Mouse (Mus musculus): Measurements from ENCODE around the gene Fignl2. TPM values are rescaled to one million over a fixed set of nuclear protein-coding genes. Genes with fewer than 3 reads are reported as not detected.

Fignl2 gene
- polyA plus RNA-seq, 1 experiment from 2014 or later = 0.33 TPM

- Histone ChIP-seq H3K27me3 (ENCODE audit: control insufficient read depth, insufficient read depth, low read length) (peaks cover 87% of the 10 kb centered on the region), H3K27ac (ENCODE audit: low read depth, low read length) (no peak overlapping the region), H3K9me3 (replicated peaks; ENCODE audit: control insufficient read depth, low read length) (no peaks in the 10 kb centered on the region), H3K36me3 (ENCODE audit: control insufficient read depth, insufficient read depth, low read length) (no peaks in the 10 kb centered on the region), H3K4me1 (ENCODE audit: control insufficient read depth, insufficient read depth, low read length) (peaks cover 13% of the 10 kb centered on the region), H3K4me2 (no peak overlapping the region), H3K9ac (ENCODE audit: low read depth, low read length) (no peak overlapping the region), H3K4me3 (ENCODE audit: low read depth, low read length) (no peak overlapping the region)
- ATAC-seq (replicated peaks; ENCODE audit: insufficient number of reproducible peaks, low FRiP score, low TSS enrichment) = no peak
- 20% methylated on average over 6 of the region's 6 CpGs for WGBS (ENCODE audit: insufficient replicate concordance)
Measured at GRCm38 (mm10) chr15:101042613-101043012, 35.8 kb downstream of the Fignl2 start.

- Histone ChIP-seq H3K9ac (ENCODE audit: low read depth, low read length) (no peak overlapping the region), H3K36me3 (ENCODE audit: control insufficient read depth, insufficient read depth, low read length) (no peaks in the 10 kb centered on the region), H3K27me3 (ENCODE audit: control insufficient read depth, insufficient read depth, low read length) (peaks cover 81% of the 10 kb centered on the region), H3K27ac (ENCODE audit: low read depth, low read length) (no peak overlapping the region), H3K9me3 (replicated peaks; ENCODE audit: control insufficient read depth, low read length) (no peaks in the 10 kb centered on the region), H3K4me3 (ENCODE audit: low read depth, low read length) (no peak overlapping the region), H3K4me1 (ENCODE audit: control insufficient read depth, insufficient read depth, low read length) (peaks cover 9% of the 10 kb centered on the region), H3K4me2 (no peak overlapping the region)
- no peak for ATAC-seq (replicated peaks; ENCODE audit: insufficient number of reproducible peaks, low FRiP score, low TSS enrichment)
- WGBS (ENCODE audit: insufficient replicate concordance) = 45% methylated on average over 6 of the region's 6 CpGs
Measured at GRCm38 (mm10) chr15:101041966-101042365, 36.4 kb downstream of the Fignl2 start.

GRCm38 (mm10) chr15:101039651-101040050, 38.7 kb downstream of the Fignl2 start:
- H3K4me2 ChIP-seq = no peak overlapping the region
- no peaks in the 10 kb centered on the region for H3K9me3 ChIP-seq (replicated peaks; ENCODE audit: control insufficient read depth, low read length)
- ATAC-seq (replicated peaks; ENCODE audit: insufficient number of reproducible peaks, low FRiP score, low TSS enrichment) = no peak
- no peak overlapping the region for H3K27ac ChIP-seq (ENCODE audit: low read depth, low read length)
- H3K4me1 ChIP-seq (ENCODE audit: control insufficient read depth, insufficient read depth, low read length) = no peaks in the 10 kb centered on the region
- no peak overlapping the region for H3K9ac ChIP-seq (ENCODE audit: low read depth, low read length)
- peaks cover 60% of the 10 kb centered on the region for H3K27me3 ChIP-seq (ENCODE audit: control insufficient read depth, insufficient read depth, low read length)
- no peaks in the 10 kb centered on the region for H3K36me3 ChIP-seq (ENCODE audit: control insufficient read depth, insufficient read depth, low read length)
- 32% methylated on average over 17 of the region's 17 CpGs for WGBS (ENCODE audit: insufficient replicate concordance)
- no peak overlapping the region; the same call in 1 of the 2 replicates for H3K4me3 ChIP-seq (ENCODE audit: low read depth, low read length)

GRCm38 (mm10) chr15:101028960-101029359, 49.4 kb downstream of the Fignl2 start:
- Histone ChIP-seq H3K9ac (ENCODE audit: low read depth, low read length) (no peak overlapping the region), H3K36me3 (ENCODE audit: control insufficient read depth, insufficient read depth, low read length) (no peaks in the 10 kb centered on the region), H3K27ac (ENCODE audit: low read depth, low read length) (no peak overlapping the region), H3K27me3 (ENCODE audit: control insufficient read depth, insufficient read depth, low read length) (peaks cover 20% of the 10 kb centered on the region; the same call in 1 of the 2 replicates), H3K4me3 (ENCODE audit: low read depth, low read length) (no peak overlapping the region), H3K4me2 (no peak overlapping the region), H3K9me3 (replicated peaks; ENCODE audit: control insufficient read depth, low read length) (no peaks in the 10 kb centered on the region), H3K4me1 (ENCODE audit: control insufficient read depth, insufficient read depth, low read length) (no peaks in the 10 kb centered on the region)
- 55% methylated on average over 2 of the region's 2 CpGs for WGBS (ENCODE audit: insufficient replicate concordance)
- ATAC-seq (replicated peaks; ENCODE audit: insufficient number of reproducible peaks, low FRiP score, low TSS enrichment) = no peak

GRCm38 (mm10) chr15:101011352-101011751, 67.0 kb downstream of the Fignl2 start:
- 0 out of 2 replicates have a peak, but pooled peaks cover 3% of the 10 kb centered on the region for H3K4me1 ChIP-seq (ENCODE audit: control insufficient read depth, insufficient read depth, low read length)
- peaks cover 6% of the 10 kb centered on the region; the same call in 1 of the 2 replicates for H3K27me3 ChIP-seq (ENCODE audit: control insufficient read depth, insufficient read depth, low read length)
- ATAC-seq (replicated peaks; ENCODE audit: insufficient number of reproducible peaks, low FRiP score, low TSS enrichment) = no peak
- no peak overlapping the region for H3K9ac ChIP-seq (ENCODE audit: low read depth, low read length)
- WGBS (ENCODE audit: insufficient replicate concordance) = 78% methylated on average over 6 of the region's 6 CpGs
- no peak overlapping the region for H3K27ac ChIP-seq (ENCODE audit: low read depth, low read length)
- no peaks in the 10 kb centered on the region for H3K36me3 ChIP-seq (ENCODE audit: control insufficient read depth, insufficient read depth, low read length)
- no peaks in the 10 kb centered on the region for H3K9me3 ChIP-seq (replicated peaks; ENCODE audit: control insufficient read depth, low read length)
- no peak overlapping the region for H3K4me3 ChIP-seq (ENCODE audit: low read depth, low read length)
- no peak overlapping the region for H3K4me2 ChIP-seq

GRCm38 (mm10) chr15:101008386-101009010, 69.9 kb downstream of the Fignl2 start:
- peaks cover 6% of the 10 kb centered on the region; the same call in 1 of the 2 replicates for H3K27me3 ChIP-seq (ENCODE audit: control insufficient read depth, insufficient read depth, low read length)
- H3K27ac ChIP-seq (ENCODE audit: low read depth, low read length) = no peak overlapping the region
- ATAC-seq (replicated peaks; ENCODE audit: insufficient number of reproducible peaks, low FRiP score, low TSS enrichment) = no peak
- H3K4me3 ChIP-seq (ENCODE audit: low read depth, low read length) = no peak overlapping the region
- H3K9ac ChIP-seq (ENCODE audit: low read depth, low read length) = no peak overlapping the region
- no peaks in the 10 kb centered on the region for H3K36me3 ChIP-seq (ENCODE audit: control insufficient read depth, insufficient read depth, low read length)
- WGBS (ENCODE audit: insufficient replicate concordance) = 79% methylated on average over 14 of the region's 14 CpGs
- H3K4me2 ChIP-seq = no peak overlapping the region
- 0 out of 2 replicates have a peak, but pooled peaks cover 3% of the 10 kb centered on the region for H3K4me1 ChIP-seq (ENCODE audit: control insufficient read depth, insufficient read depth, low read length)
- H3K9me3 ChIP-seq (replicated peaks; ENCODE audit: control insufficient read depth, low read length) = no peaks in the 10 kb centered on the region

GRCm38 (mm10) chr15:101007236-101007635, 71.1 kb downstream of the Fignl2 start:
- 0 out of 2 replicates have a peak, but pooled peaks cover 3% of the 10 kb centered on the region for H3K4me1 ChIP-seq (ENCODE audit: control insufficient read depth, insufficient read depth, low read length)
- no peak overlapping the region for H3K4me3 ChIP-seq (ENCODE audit: low read depth, low read length)
- no peak overlapping the region for H3K9ac ChIP-seq (ENCODE audit: low read depth, low read length)
- no peaks in the 10 kb centered on the region for H3K36me3 ChIP-seq (ENCODE audit: control insufficient read depth, insufficient read depth, low read length)
- H3K9me3 ChIP-seq (replicated peaks; ENCODE audit: control insufficient read depth, low read length) = no peaks in the 10 kb centered on the region
- peak overlapping the region; percentile 66 for H3K4me2 ChIP-seq
- ATAC-seq (replicated peaks; ENCODE audit: insufficient number of reproducible peaks, low FRiP score, low TSS enrichment) = no peak
- H3K27me3 ChIP-seq (ENCODE audit: control insufficient read depth, insufficient read depth, low read length) = peaks cover 6% of the 10 kb centered on the region; the same call in 1 of the 2 replicates
- no peak overlapping the region for H3K27ac ChIP-seq (ENCODE audit: low read depth, low read length)
- 69% methylated on average over 7 of the region's 7 CpGs for WGBS (ENCODE audit: insufficient replicate concordance)

GRCm38 (mm10) chr15:101006251-101007040, 71.9 kb downstream of the Fignl2 start:
- H3K36me3 ChIP-seq (ENCODE audit: control insufficient read depth, insufficient read depth, low read length) = no peaks in the 10 kb centered on the region
- H3K27ac ChIP-seq (ENCODE audit: low read depth, low read length) = no peak overlapping the region
- peaks cover 6% of the 10 kb centered on the region; the same call in 1 of the 2 replicates for H3K27me3 ChIP-seq (ENCODE audit: control insufficient read depth, insufficient read depth, low read length)
- ATAC-seq (replicated peaks; ENCODE audit: insufficient number of reproducible peaks, low FRiP score, low TSS enrichment) = no peak
- 14% methylated on average over 14 of the region's 15 CpGs for WGBS (ENCODE audit: insufficient replicate concordance)
- H3K4me1 ChIP-seq (ENCODE audit: control insufficient read depth, insufficient read depth, low read length) = 0 out of 2 replicates have a peak, but pooled peaks cover 3% of the 10 kb centered on the region
- H3K4me2 ChIP-seq = peak overlapping the region; percentile 66
- peak overlapping the region; percentile 36; the same call in 1 of the 2 replicates for H3K9ac ChIP-seq (ENCODE audit: low read depth, low read length)
- H3K4me3 ChIP-seq (ENCODE audit: low read depth, low read length) = peak overlapping the region; percentile 48
- H3K9me3 ChIP-seq (replicated peaks; ENCODE audit: control insufficient read depth, low read length) = no peaks in the 10 kb centered on the region

Data from heart, embryonic 11.5 days (tissue).